Mouse (Mus musculus) MEL (cell line): ENCODE results near the gene Bex2.

Source experiments
- CHD2 ChIP-seq: IDR thresholded peaks from 2 replicates; pipeline ENCODE4 v1.6.1; 2011; ENCODE audit warnings: low read length, improper control_type of control experiment
- CTCF ChIP-seq, 3 experiments: IDR thresholded peaks in 2 of 3; conservative IDR thresholded peaks in 1 of 3; 2 replicates each; pipeline ENCODE4 v1.5.1; 2011 to 2012; ENCODE audit warnings: low read length in 3 of 3, low read depth in 2 of 3, mild to moderate bottlenecking in 2 of 3, improper control_type of control experiment in 1 of 3, inconsistent platforms in 1 of 3, mixed read lengths in 1 of 3, moderate library complexity in 1 of 3; ENCODE audit not compliant: control insufficient read depth in 1 of 3, insufficient read depth in 1 of 3, poor library complexity in 1 of 3, severe bottlenecking in 1 of 3
- E2F4 ChIP-seq: IDR thresholded peaks from 2 replicates; pipeline ENCODE4 v1.6.1; 2011; ENCODE audit warnings: low read depth, low read length, improper control_type of control experiment, borderline replicate concordance
- EP300 ChIP-seq, 2 experiments: IDR thresholded peaks; 2 replicates each; pipeline ENCODE4 v1.6.1; 2011; ENCODE audit warnings: improper control_type of control experiment in 2 of 2, low read length in 2 of 2, low read depth in 1 of 2, mild to moderate bottlenecking in 1 of 2
- GABPA ChIP-seq: IDR thresholded peaks from 2 replicates; pipeline ENCODE4 v1.6.1; 2012; ENCODE audit warnings: low read depth, mild to moderate bottlenecking, inconsistent platforms, low read length, improper control_type of control experiment, moderate library complexity
- MAFK ChIP-seq: IDR thresholded peaks from 2 replicates; pipeline ENCODE4 v1.6.1; 2011; ENCODE audit warnings: low read depth, mild to moderate bottlenecking, low read length, improper control_type of control experiment, borderline replicate concordance
- MAX ChIP-seq: IDR thresholded peaks from 2 replicates; pipeline ENCODE4 v1.6.1; 2011; ENCODE audit warnings: low read length, improper control_type of control experiment
- NRF1 ChIP-seq: IDR thresholded peaks from 2 replicates; pipeline ENCODE4 v1.6.1; 2014; ENCODE audit warnings: low read depth, mild to moderate bottlenecking, inconsistent platforms, low read length, improper control_type of control experiment, moderate library complexity; ENCODE audit not compliant: poor library complexity, insufficient read depth, severe bottlenecking
- POLR2A ChIP-seq, 2 experiments: IDR thresholded peaks; 2 replicates each; pipeline ENCODE4 v1.6.1; 2011 to 2012; ENCODE audit warnings: low read length in 2 of 2, mild to moderate bottlenecking in 2 of 2, control low read depth in 1 of 2, improper control_type of control experiment in 1 of 2, low read depth in 1 of 2, moderate library complexity in 1 of 2; ENCODE audit not compliant: control insufficient read depth in 1 of 2, insufficient read depth in 1 of 2, poor library complexity in 1 of 2
- RCOR1 ChIP-seq: IDR thresholded peaks from 2 replicates; pipeline ENCODE4 v1.6.1; 2012; ENCODE audit warnings: low read depth, mild to moderate bottlenecking, inconsistent platforms, low read length, improper control_type of control experiment
- TAL1 ChIP-seq: IDR thresholded peaks from 2 replicates; pipeline ENCODE4 v1.6.1; 2012; ENCODE audit warnings: mild to moderate bottlenecking, inconsistent platforms, low read length, moderate library complexity, mixed read lengths
- TBP ChIP-seq: IDR thresholded peaks from 2 replicates; pipeline ENCODE4 v1.8.0; 2011; ENCODE audit warnings: low read depth, low read length, improper control_type of control experiment
- USF1 ChIP-seq: IDR thresholded peaks from 2 replicates; pipeline ENCODE4 v1.6.1; 2014; ENCODE audit warnings: low read depth, mild to moderate bottlenecking, inconsistent platforms, low read length, improper control_type of control experiment, moderate library complexity
- USF2 ChIP-seq, 2 experiments: IDR thresholded peaks; 2 replicates each; pipeline ENCODE4 v1.6.1; 2011 to 2012; ENCODE audit warnings: improper control_type of control experiment in 2 of 2, low read length in 2 of 2, borderline replicate concordance in 1 of 2, inconsistent platforms in 1 of 2, low read depth in 1 of 2, mild to moderate bottlenecking in 1 of 2; ENCODE audit not compliant: insufficient read depth in 1 of 2

GRCm38 (mm10) chrX:136115015-136115414 lies 47.0 kb upstream of the Bex2 start:
- TF ChIP-seq POLR2A (IDR thresholded peaks at IDR 0.05; ENCODE audit: control insufficient read depth in 1 of 2, insufficient read depth in 1 of 2, low read depth in 1 of 2, low read length in 2 of 2, poor library complexity in 1 of 2) (no peak), USF2 (IDR thresholded peaks at IDR 0.05; ENCODE audit: borderline replicate concordance in 1 of 2, insufficient read depth in 1 of 2, low read depth in 1 of 2, low read length in 2 of 2) (no peak), RCOR1 (0 out of 2 replicates have a peak, but pooled peaks have one; percentile 7), NRF1 (no peak), TAL1 (no peak), CTCF (IDR thresholded peaks at IDR 0.05 in 2 of 3, conservative IDR thresholded peaks at IDR 0.05 in 1 of 3; ENCODE audit: control insufficient read depth in 1 of 3, insufficient read depth in 1 of 3, low read depth in 2 of 3, low read length in 3 of 3, poor library complexity in 1 of 3, severe bottlenecking in 1 of 3) (no peak), EP300 (IDR thresholded peaks at IDR 0.05; ENCODE audit: low read depth in 1 of 2, low read length in 2 of 2) (peak; percentile 41 to 43; a peak in 2 of 4 replicates), USF1 (no peak), TBP (no peak), MAX (no peak), E2F4 (no peak), CHD2 (no peak), MAFK (no peak), GABPA (no peak)
